Mouse (Mus musculus): Measurements from ENCODE around the gene Snd1. TPM values are rescaled to one million over a fixed set of nuclear protein-coding genes. Genes with fewer than 3 reads are reported as not detected.
"Not testable (repeated sequence)": the region's sequence is repeated elsewhere in the genome, so short reads cannot be mapped to it uniquely, and the experiment has no call there.

Gene Snd1
- polyA plus RNA-seq, 1 experiment from 2014 or later, result 143 TPM

GRCm38 (mm10) chr6:28520787-28521186 lies 45.8 kb downstream of the Snd1 start:
- H3K27ac ChIP-seq; ATAC-seq (ENCODE audit: low FRiP score, low read depth); H3K4me1 ChIP-seq; H3K27me3 ChIP-seq; H3K9ac ChIP-seq; H3K4me2 ChIP-seq (replicated peaks); H3K9me3 ChIP-seq; H3K4me3 ChIP-seq: not testable (repeated sequence)
- H3K36me3 ChIP-seq, result peaks cover 74% of the 10 kb centered on the region
- 92% methylated on average over 5 of the region's 5 CpGs for WGBS

- ATAC-seq (ENCODE audit: low FRiP score, low read depth), result no peak
- Histone ChIP-seq H3K9ac (no peak overlapping the region), H3K27me3 (no peaks in the 10 kb centered on the region), H3K4me2 (replicated peaks) (no peak overlapping the region), H3K4me3 (no peak overlapping the region), H3K9me3 (no peaks in the 10 kb centered on the region), H3K36me3 (peaks cover 76% of the 10 kb centered on the region), H3K27ac (no peak overlapping the region), H3K4me1 (no peaks in the 10 kb centered on the region)
- 86% methylated on average over 1 of the region's 1 CpGs for WGBS
Observed at GRCm38 (mm10) chr6:28521416-28521815, 46.5 kb downstream of the Snd1 start.

GRCm38 (mm10) chr6:28525589-28525988 lies 50.6 kb downstream of the Snd1 start:
- H3K4me2 ChIP-seq (replicated peaks), result no peak overlapping the region
- WGBS, result 65% methylated on average over 2 of the region's 2 CpGs
- no peaks in the 10 kb centered on the region for H3K27me3 ChIP-seq
- no peaks in the 10 kb centered on the region for H3K9me3 ChIP-seq
- H3K36me3 ChIP-seq, result peaks cover 86% of the 10 kb centered on the region
- H3K9ac ChIP-seq, result no peak overlapping the region; the same call in 1 of the 2 replicates
- no peaks in the 10 kb centered on the region for H3K4me1 ChIP-seq
- H3K27ac ChIP-seq, result no peak overlapping the region
- no peak for ATAC-seq (ENCODE audit: low FRiP score, low read depth)
- H3K4me3 ChIP-seq, result no peak overlapping the region

- Histone ChIP-seq H3K4me3 (no peak overlapping the region), H3K27ac (no peak overlapping the region), H3K9me3 (no peaks in the 10 kb centered on the region), H3K4me1 (no peaks in the 10 kb centered on the region), H3K9ac (no peak overlapping the region), H3K36me3 (peaks cover 79% of the 10 kb centered on the region), H3K27me3 (no peaks in the 10 kb centered on the region), H3K4me2 (replicated peaks) (no peak overlapping the region)
- WGBS, result 91% methylated on average over 10 of the region's 10 CpGs
- ATAC-seq (ENCODE audit: low FRiP score, low read depth), result no peak
Observed at GRCm38 (mm10) chr6:28527459-28527858, 52.5 kb downstream of the Snd1 start.

- H3K9me3 ChIP-seq, result no peaks in the 10 kb centered on the region
- no peak overlapping the region for H3K4me3 ChIP-seq
- ATAC-seq (ENCODE audit: low FRiP score, low read depth), result no peak
- no peak overlapping the region for H3K4me2 ChIP-seq (replicated peaks)
- H3K9ac ChIP-seq, result no peak overlapping the region
- H3K4me1 ChIP-seq, result no peaks in the 10 kb centered on the region
- no peaks in the 10 kb centered on the region for H3K27me3 ChIP-seq
- H3K36me3 ChIP-seq, result peaks cover 77% of the 10 kb centered on the region
- WGBS, result 88% methylated on average over 6 of the region's 6 CpGs
- no peak overlapping the region for H3K27ac ChIP-seq
Observed at GRCm38 (mm10) chr6:28528208-28528607, 53.3 kb downstream of the Snd1 start.

GRCm38 (mm10) chr6:28536464-28536863 lies 61.5 kb downstream of the Snd1 start:
- H3K9me3 ChIP-seq, result no peaks in the 10 kb centered on the region
- 88% methylated on average over 5 of the region's 5 CpGs for WGBS
- no peak overlapping the region for H3K27ac ChIP-seq
- H3K9ac ChIP-seq, result no peak overlapping the region
- H3K4me3 ChIP-seq, result no peak overlapping the region
- H3K4me2 ChIP-seq (replicated peaks), result no peak overlapping the region
- no peaks in the 10 kb centered on the region for H3K27me3 ChIP-seq
- H3K36me3 ChIP-seq, result peaks cover 47% of the 10 kb centered on the region
- ATAC-seq (ENCODE audit: low FRiP score, low read depth), result no peak
- no peaks in the 10 kb centered on the region for H3K4me1 ChIP-seq

- no peaks in the 10 kb centered on the region for H3K4me1 ChIP-seq
- no peak overlapping the region for H3K4me2 ChIP-seq (replicated peaks)
- H3K27me3 ChIP-seq, result no peaks in the 10 kb centered on the region
- WGBS, result 68% methylated on average over 10 of the region's 10 CpGs
- no peak for ATAC-seq (ENCODE audit: low FRiP score, low read depth)
- H3K36me3 ChIP-seq, result peaks cover 50% of the 10 kb centered on the region
- no peaks in the 10 kb centered on the region for H3K9me3 ChIP-seq
- no peak overlapping the region for H3K9ac ChIP-seq
- no peak overlapping the region for H3K4me3 ChIP-seq
- H3K27ac ChIP-seq, result no peak overlapping the region
Observed at GRCm38 (mm10) chr6:28537851-28538527, 63.0 kb downstream of the Snd1 start.

- peaks cover 53% of the 10 kb centered on the region for H3K36me3 ChIP-seq
- WGBS, result 77% methylated on average over 6 of the region's 6 CpGs
- H3K4me2 ChIP-seq (replicated peaks), result no peak overlapping the region
- H3K9ac ChIP-seq, result no peak overlapping the region
- no peaks in the 10 kb centered on the region for H3K27me3 ChIP-seq
- no peak for ATAC-seq (ENCODE audit: low FRiP score, low read depth)
- no peak overlapping the region for H3K4me3 ChIP-seq
- H3K4me1 ChIP-seq, result no peaks in the 10 kb centered on the region
- no peaks in the 10 kb centered on the region for H3K9me3 ChIP-seq
- no peak overlapping the region for H3K27ac ChIP-seq
Observed at GRCm38 (mm10) chr6:28542298-28542701, 67.4 kb downstream of the Snd1 start.

GRCm38 (mm10) chr6:28546943-28547342 lies 72.0 kb downstream of the Snd1 start:
- no peak overlapping the region for H3K9ac ChIP-seq
- WGBS, result 77% methylated on average over 2 of the region's 2 CpGs
- H3K9me3 ChIP-seq, result no peaks in the 10 kb centered on the region
- H3K27ac ChIP-seq, result no peak overlapping the region
- no peak overlapping the region for H3K4me2 ChIP-seq (replicated peaks)
- H3K27me3 ChIP-seq, result no peaks in the 10 kb centered on the region
- peaks cover 22% of the 10 kb centered on the region for H3K4me1 ChIP-seq
- peaks cover 50% of the 10 kb centered on the region for H3K36me3 ChIP-seq
- H3K4me3 ChIP-seq, result no peak overlapping the region
- ATAC-seq (ENCODE audit: low FRiP score, low read depth), result no peak

- ATAC-seq (ENCODE audit: low FRiP score, low read depth), result no peak
- peaks cover 43% of the 10 kb centered on the region for H3K36me3 ChIP-seq
- H3K27me3 ChIP-seq, result no peaks in the 10 kb centered on the region
- 89% methylated on average over 2 of the region's 2 CpGs for WGBS
- no peak overlapping the region for H3K4me3 ChIP-seq
- no peaks in the 10 kb centered on the region for H3K9me3 ChIP-seq
- H3K9ac ChIP-seq, result no peak overlapping the region
- no peak overlapping the region for H3K4me2 ChIP-seq (replicated peaks)
- H3K4me1 ChIP-seq, result peaks cover 37% of the 10 kb centered on the region
- no peak overlapping the region for H3K27ac ChIP-seq
Observed at GRCm38 (mm10) chr6:28549374-28549773, 74.4 kb downstream of the Snd1 start.

GRCm38 (mm10) chr6:28550255-28551004 lies 75.5 kb downstream of the Snd1 start:
- H3K27ac ChIP-seq, result no peak overlapping the region

GRCm38 (mm10) chr6:28554470-28554869 lies 79.5 kb downstream of the Snd1 start:
- H3K9ac ChIP-seq, result no peak overlapping the region
- H3K4me1 ChIP-seq, result peaks cover 53% of the 10 kb centered on the region
- no peak overlapping the region for H3K27ac ChIP-seq
- no peak for ATAC-seq (ENCODE audit: low FRiP score, low read depth)
- H3K9me3 ChIP-seq, result no peaks in the 10 kb centered on the region
- no peak overlapping the region for H3K4me3 ChIP-seq
- WGBS, result 94% methylated on average over 1 of the region's 1 CpGs
- peaks cover 35% of the 10 kb centered on the region for H3K36me3 ChIP-seq
- no peaks in the 10 kb centered on the region for H3K27me3 ChIP-seq
- H3K4me2 ChIP-seq (replicated peaks), result no peak overlapping the region

More at GRCm38 (mm10) chr6:28550255-28551004, 75.5 kb downstream of the Snd1 start:
- Histone ChIP-seq H3K4me2 (replicated peaks) (no peak overlapping the region), H3K4me3 (no peak overlapping the region), H3K27me3 (no peaks in the 10 kb centered on the region), H3K4me1 (peaks cover 41% of the 10 kb centered on the region), H3K9ac (no peak overlapping the region), H3K9me3 (no peaks in the 10 kb centered on the region), H3K36me3 (peaks cover 48% of the 10 kb centered on the region)
- WGBS, result 72% methylated on average over 7 of the region's 7 CpGs
- ATAC-seq (ENCODE audit: low FRiP score, low read depth), result no peak
